Mouse (Mus musculus) left cerebral cortex, adult 18-20 months (tissue): Measurements from ENCODE around the gene St3gal3. TPM values are rescaled to one million over a fixed set of nuclear protein-coding genes. Genes with fewer than 3 reads are reported as not detected.

Source experiments
- DNase-seq, 2 experiments: peaks; one replicate each; pipeline ENCODE4 v3.0.0; 2021 to 2022; ENCODE audit warnings: low spot score in 2 of 2, mixed read lengths in 1 of 2
- total RNA-seq, 2 experiments: library from RNA; stranded (reverse); gene quantifications; 2 replicates each; pipeline ENCODE4 v1.2.3; 2021

St3gal3 gene
- total RNA-seq, 2 experiments from 2014 or later: 45.8 to 51.2 TPM

- no peak for DNase-seq
Observed at GRCm38 (mm10) chr4:117908834-117909453, 225.8 kb downstream of the St3gal3 start.

GRCm38 (mm10) chr4:117906196-117906595 is 228.5 kb downstream of the St3gal3 start:
- no peak for DNase-seq

DNA sequence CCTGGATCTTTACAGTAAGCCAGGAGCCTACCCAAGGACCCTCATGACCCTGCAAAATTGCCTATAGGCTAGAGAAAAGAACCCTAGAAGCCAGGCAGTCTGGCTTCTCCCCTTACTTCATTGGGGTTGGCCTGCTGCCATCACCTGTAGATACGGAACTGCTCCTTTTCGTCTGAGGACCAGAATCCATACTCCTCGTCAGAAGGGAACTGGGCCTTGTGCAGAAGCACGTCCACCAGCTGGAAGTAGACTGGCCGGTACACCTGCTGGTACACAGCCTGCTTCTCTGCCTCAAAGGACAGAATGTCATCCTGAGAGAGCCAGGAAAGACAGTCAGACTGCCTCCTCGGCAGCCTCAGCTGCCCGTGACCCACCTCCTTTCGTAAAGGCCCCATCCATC is 230.0 kb downstream of the St3gal3 start:
- DNase-seq: no peak

GRCm38 (mm10) chr4:117904094-117904493 is 230.6 kb downstream of the St3gal3 start:
- DNase-seq: peak in 1 of 2 experiments; percentile 65

- no peak for DNase-seq
Observed at GRCm38 (mm10) chr4:117898111-117898510, 236.6 kb downstream of the St3gal3 start.

- no peak for DNase-seq
Observed at GRCm38 (mm10) chr4:117896031-117896430, 238.7 kb downstream of the St3gal3 start.

DNA sequence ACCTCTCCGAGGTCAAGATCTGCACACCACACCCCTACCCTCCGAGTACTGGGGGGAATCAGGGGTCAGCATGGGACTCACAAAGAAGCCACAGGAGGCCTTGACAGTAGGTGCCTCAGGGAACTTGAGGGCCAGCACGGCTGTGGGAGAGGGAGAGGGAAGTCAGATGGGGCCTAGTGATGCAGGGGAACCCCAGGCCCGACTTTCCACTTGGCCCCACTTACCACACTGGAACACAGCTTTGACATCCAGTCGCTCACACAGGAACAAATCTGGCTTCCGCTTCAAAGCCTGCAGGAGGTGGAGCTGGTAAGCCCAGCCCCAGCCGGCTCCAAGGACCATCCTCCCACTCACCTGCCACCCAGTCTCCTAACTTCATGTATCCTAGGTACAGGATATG is 239.4 kb downstream of the St3gal3 start:
- DNase-seq: no peak

- no peak for DNase-seq
Observed at GRCm38 (mm10) chr4:117894601-117895000, 240.1 kb downstream of the St3gal3 start.

GRCm38 (mm10) chr4:117893376-117893775 is 241.3 kb downstream of the St3gal3 start:
- no peak for DNase-seq

DNA sequence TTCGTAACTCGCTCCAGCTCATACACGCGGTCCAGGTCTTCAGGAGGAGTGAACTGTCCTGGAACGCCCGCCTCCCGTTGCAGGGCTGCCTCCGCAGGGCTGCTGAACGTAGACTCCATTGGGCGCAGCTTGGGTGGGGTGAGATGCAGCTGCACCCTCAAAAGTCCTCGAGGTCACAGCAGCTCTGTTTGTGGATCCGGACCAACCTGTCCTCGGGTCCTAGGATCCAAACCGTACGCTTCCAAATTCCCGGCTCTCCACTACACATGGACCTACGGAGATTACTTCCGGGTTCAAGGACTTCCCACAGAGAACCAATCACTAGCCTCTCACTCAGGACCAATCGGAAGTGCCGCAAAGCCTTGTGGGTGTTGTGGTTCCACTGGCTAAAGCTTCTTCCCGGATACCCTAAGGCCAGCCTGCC is 243.0 kb downstream of the St3gal3 start, which contains the start of gene Dph2:
Gene Dph2 (minus strand): TSS at position 295 of the 424 bp plus-strand sequence.
- peak; percentile 78 to 84 for DNase-seq

- no peak for DNase-seq
Observed at GRCm38 (mm10) chr4:117890750-117891149, 244.0 kb downstream of the St3gal3 start.

- DNase-seq: no peak
Observed at GRCm38 (mm10) chr4:117890031-117890430, 244.7 kb downstream of the St3gal3 start.

GRCm38 (mm10) chr4:117889471-117889870 is 245.2 kb downstream of the St3gal3 start:
- DNase-seq: no peak

- no peak for DNase-seq
Observed at GRCm38 (mm10) chr4:117887920-117888319, 246.8 kb downstream of the St3gal3 start.

DNA sequence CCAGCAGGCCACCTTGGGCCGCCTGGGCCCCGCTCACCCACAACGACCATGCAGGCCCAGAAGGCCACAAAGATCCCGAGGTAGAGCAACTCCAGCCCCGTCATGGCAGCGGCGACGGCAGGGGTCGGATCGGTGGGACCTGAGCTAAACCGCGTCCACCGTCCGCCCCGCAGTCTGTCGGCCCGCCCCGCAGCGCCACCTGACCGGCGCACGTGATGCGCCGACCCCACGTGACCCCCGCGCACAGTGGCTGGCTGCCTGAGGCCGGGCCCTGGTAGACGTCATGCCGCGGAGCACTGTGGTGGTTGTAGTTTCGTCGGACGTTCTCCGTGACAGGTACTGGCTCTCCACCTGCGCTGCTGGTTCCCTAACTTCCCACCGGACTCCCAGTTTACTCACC is 247.6 kb downstream of the St3gal3 start, which contains the start of gene Atp6v0b:
Gene Atp6v0b (minus strand): TSS at position 201 of the 400 bp plus-strand sequence.
- peak; percentile 95 to 98 for DNase-seq

DNA sequence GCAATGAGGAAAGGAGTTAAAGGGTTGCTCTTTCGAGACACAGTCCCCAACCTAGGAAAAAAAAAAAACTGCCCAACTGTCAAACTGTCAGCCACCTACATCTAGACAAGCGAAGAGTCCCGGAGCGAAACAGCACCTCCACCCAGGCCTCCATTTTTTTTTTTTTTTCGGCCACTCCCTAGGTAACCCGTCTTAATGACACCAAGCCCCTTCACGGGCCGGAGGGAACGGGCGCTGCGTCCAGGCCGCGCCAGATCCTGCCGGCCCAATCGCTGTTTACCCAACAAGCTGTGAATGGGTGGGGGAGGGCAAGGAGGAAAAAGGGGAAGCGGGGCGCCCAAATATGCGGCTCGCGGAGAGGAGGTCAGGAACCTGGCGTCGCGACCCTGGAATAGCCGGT is 248.1 kb downstream of the St3gal3 start:
- DNase-seq: no peak

GRCm38 (mm10) chr4:117885994-117886393 is 248.7 kb downstream of the St3gal3 start:
- DNase-seq: peak in 1 of 2 experiments; percentile 38

DNA sequence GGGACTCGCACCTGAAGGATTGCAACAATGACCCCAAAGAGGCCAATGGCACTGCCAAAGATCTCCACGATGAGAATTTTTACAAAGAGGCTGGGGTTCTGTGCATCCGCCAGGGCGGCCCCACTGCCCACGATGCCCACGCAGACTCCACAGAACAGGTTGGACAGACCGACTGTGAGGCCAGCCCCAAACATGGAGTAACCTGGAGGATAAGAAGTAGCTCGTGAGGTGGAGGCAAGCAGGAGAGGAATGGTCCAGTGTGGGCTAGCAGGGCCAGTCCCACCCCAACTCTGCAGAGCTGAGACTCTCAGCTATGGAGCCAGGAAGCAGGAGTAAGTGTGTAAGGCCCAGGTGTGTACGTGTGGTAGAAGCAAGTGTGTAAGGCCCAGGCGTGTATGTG is 249.6 kb downstream of the St3gal3 start:
- no peak for DNase-seq

DNA sequence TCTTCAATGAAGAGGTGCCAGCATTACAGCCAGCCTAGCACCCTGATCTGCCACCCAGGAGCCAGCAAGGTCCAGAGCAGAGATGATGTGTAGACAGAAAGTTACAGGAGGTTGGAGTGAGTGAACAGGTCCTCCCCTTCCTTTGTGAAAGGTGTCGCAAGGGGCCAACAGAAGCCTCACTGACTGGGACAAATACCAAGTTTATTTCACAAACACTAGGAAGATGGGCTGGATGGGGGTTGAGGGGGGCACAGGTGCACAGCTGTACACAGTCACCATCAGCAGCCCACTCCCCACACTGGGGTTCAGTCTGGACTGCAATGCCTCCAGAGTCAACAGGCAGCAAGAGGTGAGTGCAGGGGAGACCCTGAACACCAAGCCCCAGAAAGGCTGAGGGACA is 250.6 kb downstream of the St3gal3 start:
- DNase-seq: no peak

- peak; percentile 60 to 74 for DNase-seq
Observed at GRCm38 (mm10) chr4:117882701-117883691, 251.7 kb downstream of the St3gal3 start, which contains the start of gene B4galt2. B4galt2 (minus strand) TSS chr4:117883487.
